Mouse (Mus musculus) stomach, postnatal 0 days (tissue): ENCODE measurements at regions not wholly inside any gene's neighbourhood (a gene's known extent, or its start where the extent isn't known, plus 50 kb on each side); places are given as distances from the start of the nearest gene placed in this dataset.

ENCODE experiments used
- CTCF ChIP-seq: IDR thresholded peaks from 2 replicates; pipeline ENCODE4 v1.5.1; 2016; ENCODE audit warnings: antibody characterized with exemption, low read depth, mild to moderate bottlenecking, moderate library complexity
- EP300 ChIP-seq: optimal IDR thresholded peaks from 2 replicates; pipeline ENCODE3; 2016; ENCODE audit warnings: antibody characterized with exemption

DNA sequence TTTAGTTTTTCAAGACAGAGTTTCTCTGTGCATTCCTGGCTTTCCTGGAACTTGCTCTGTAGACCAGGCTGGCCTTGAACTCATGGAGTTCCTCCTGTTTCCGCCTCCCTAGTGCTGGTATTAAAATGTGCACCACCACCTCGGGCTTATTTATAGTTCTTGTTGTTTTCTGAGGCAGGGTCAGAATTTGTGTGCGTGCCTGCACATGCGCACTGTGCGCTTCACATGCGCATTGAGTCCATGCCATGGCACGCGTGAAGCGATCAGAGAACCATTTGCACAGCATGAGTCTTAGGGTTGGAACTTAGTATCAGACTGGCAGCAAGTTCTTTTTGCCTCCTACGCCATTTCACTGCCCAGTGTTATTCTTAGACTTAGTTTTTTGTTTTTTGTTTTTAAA is 68.8 kb upstream of the Jak1 start:
- TF ChIP-seq CTCF (no peak), EP300 (no peak)
